ENCODE assay signal across 22 mouse cellular contexts in genomic region chr3:142725481-142725880, GRCm38 (mm10). TPM values are rescaled to one million over a fixed set of nuclear protein-coding genes. Genes with fewer than 3 reads are reported as not detected.
DNase-seq lines count a peak whose midpoint lies in the region; ATAC-seq and TF ChIP-seq lines count a peak whose summit lies in the region.
"Had no signal": no experiment of that assay in that cellular context is flagged by ENCODE, and none has a peak within 500 bp of the region (broad histone marks: within the 10 kb centered on the region; RNA-seq: fewer than 3 reads in every experiment).

No protein-coding gene starts in this region.

- WGBS in embryonic facial prominence, embryonic 15.5 days, result 70% methylated on average over 2 of the region's 2 CpGs
- 85% methylated on average over 2 of the region's 2 CpGs for WGBS in embryonic facial prominence, embryonic 10.5 days
- 62% methylated on average over 2 of the region's 2 CpGs for WGBS in kidney, embryonic 14.5 days
- WGBS in neural tube, embryonic 14.5 days, result 74% methylated on average over 2 of the region's 2 CpGs
- WGBS in neural tube, embryonic 15.5 days, result 61% methylated on average over 2 of the region's 2 CpGs
- 77% methylated on average over 2 of the region's 2 CpGs for WGBS in forebrain, embryonic 13.5 days

- H3K4me2 ChIP-seq in embryonic facial prominence, embryonic 15.5 days (replicated peaks), result no peak overlapping the region
- H3K4me2 ChIP-seq in kidney, embryonic 14.5 days (replicated peaks; ENCODE audit: low read depth, low read length), result no peak overlapping the region
- no peak overlapping the region for H3K4me2 ChIP-seq in neural tube, embryonic 14.5 days (ENCODE audit: low read depth, low read length)
- no peak overlapping the region for H3K4me2 ChIP-seq in neural tube, embryonic 15.5 days
- H3K4me2 ChIP-seq in myocyte (ENCODE audit: low read depth), result no peak overlapping the region
- H3K4me2 ChIP-seq in forebrain, embryonic 13.5 days, result no peak overlapping the region
- H3K4me2 ChIP-seq: liver, embryonic 13.5 days; midbrain, embryonic 12.5 days had no signal

- H3K4me3 ChIP-seq in embryonic facial prominence, embryonic 15.5 days (replicated peaks), result no peak overlapping the region
- no peak overlapping the region for H3K4me3 ChIP-seq in embryonic facial prominence, embryonic 10.5 days
- no peak overlapping the region for H3K4me3 ChIP-seq in kidney, embryonic 14.5 days (ENCODE audit: low read length)
- H3K4me3 ChIP-seq in neural tube, embryonic 14.5 days (ENCODE audit: low read depth, low read length), result no peak overlapping the region
- no peak overlapping the region for H3K4me3 ChIP-seq in neural tube, embryonic 15.5 days (replicated peaks)
- no peak overlapping the region for H3K4me3 ChIP-seq in myocyte
- no peak overlapping the region for H3K4me3 ChIP-seq in forebrain, embryonic 13.5 days
- H3K4me3 ChIP-seq: gastrocnemius, adult 2 months; heart, embryonic 10.5 days; liver, embryonic 13.5 days; midbrain, embryonic 12.5 days had no signal

- no peak for TF ChIP-seq POLR2A in myocyte (IDR thresholded peaks at IDR 0.05; ENCODE audit: insufficient read length, low read depth)

- no peaks in the 10 kb centered on the region for H3K79me2 ChIP-seq in myocyte (ENCODE audit: control insufficient read depth, insufficient read depth)

- ATAC-seq in embryonic facial prominence, embryonic 15.5 days (ENCODE audit: insufficient number of reproducible peaks, low FRiP score, low TSS enrichment, low read depth), result 0 out of 2 replicates have a peak, but pooled peaks have one; percentile 43
- ATAC-seq in kidney, embryonic 14.5 days (ENCODE audit: low FRiP score, low TSS enrichment), result peak; percentile 52; the same call in 1 of the 2 replicates
- peak; percentile 54; the same call in 1 of the 2 replicates for ATAC-seq in neural tube, embryonic 14.5 days (ENCODE audit: low read depth)
- ATAC-seq in neural tube, embryonic 15.5 days (ENCODE audit: low FRiP score), result no peak
- no peak for ATAC-seq in forebrain, embryonic 13.5 days

- no peaks in the 10 kb centered on the region for H3K27me3 ChIP-seq in embryonic facial prominence, embryonic 15.5 days
- H3K27me3 ChIP-seq in embryonic facial prominence, embryonic 10.5 days (replicated peaks; ENCODE audit: low read depth, poor library complexity, severe bottlenecking), result no peaks in the 10 kb centered on the region
- H3K27me3 ChIP-seq in kidney, embryonic 14.5 days (ENCODE audit: control insufficient read depth, insufficient read depth, low read length), result no peaks in the 10 kb centered on the region
- H3K27me3 ChIP-seq in neural tube, embryonic 14.5 days (ENCODE audit: control insufficient read depth, insufficient read depth, low read length), result no peaks in the 10 kb centered on the region
- no peaks in the 10 kb centered on the region for H3K27me3 ChIP-seq in neural tube, embryonic 15.5 days (replicated peaks)
- H3K27me3 ChIP-seq in myocyte (ENCODE audit: control insufficient read depth, insufficient read depth, insufficient read length), result no peaks in the 10 kb centered on the region
- H3K27me3 ChIP-seq in forebrain, embryonic 13.5 days, result no peaks in the 10 kb centered on the region
- H3K27me3 ChIP-seq: liver, embryonic 13.5 days; midbrain, embryonic 12.5 days had no signal

- H3K4me1 ChIP-seq in embryonic facial prominence, embryonic 15.5 days, result no peaks in the 10 kb centered on the region
- H3K4me1 ChIP-seq in embryonic facial prominence, embryonic 10.5 days, result no peaks in the 10 kb centered on the region
- no peaks in the 10 kb centered on the region for H3K4me1 ChIP-seq in kidney, embryonic 14.5 days (ENCODE audit: control insufficient read depth, insufficient read depth, low read length)
- no peaks in the 10 kb centered on the region for H3K4me1 ChIP-seq in neural tube, embryonic 14.5 days (ENCODE audit: control insufficient read depth, insufficient read depth, low read length)
- H3K4me1 ChIP-seq in neural tube, embryonic 15.5 days, result no peaks in the 10 kb centered on the region
- no peaks in the 10 kb centered on the region for H3K4me1 ChIP-seq in forebrain, embryonic 13.5 days
- H3K4me1 ChIP-seq: heart, embryonic 10.5 days; liver, embryonic 13.5 days; midbrain, embryonic 12.5 days had no signal

- H3K9me3 ChIP-seq in embryonic facial prominence, embryonic 15.5 days (replicated peaks), result no peaks in the 10 kb centered on the region
- no peaks in the 10 kb centered on the region for H3K9me3 ChIP-seq in embryonic facial prominence, embryonic 10.5 days
- H3K9me3 ChIP-seq in kidney, embryonic 14.5 days (ENCODE audit: control insufficient read depth, low read length), result no peaks in the 10 kb centered on the region
- no peaks in the 10 kb centered on the region for H3K9me3 ChIP-seq in neural tube, embryonic 14.5 days (ENCODE audit: control insufficient read depth, low read length)
- H3K9me3 ChIP-seq in neural tube, embryonic 15.5 days (replicated peaks), result no peaks in the 10 kb centered on the region
- no peaks in the 10 kb centered on the region for H3K9me3 ChIP-seq in forebrain, embryonic 13.5 days (replicated peaks)
- H3K9me3 ChIP-seq: heart, embryonic 10.5 days; liver, embryonic 13.5 days; midbrain, embryonic 12.5 days had no signal

- DNase-seq in embryonic facial prominence, embryonic 10.5 days (ENCODE audit: low spot score), result no peak
- no peak for DNase-seq in kidney, postnatal 25 days
- DNase-seq: adrenal gland, postnatal 14 days; cerebellum, adult 8-10 months; cerebellum, postnatal 36 days; gastrocnemius, adult 2 months; kidney, adult 9 months; liver, embryonic 13.5 days; lung, adult 2 months; lung, postnatal 14 days; right cerebral cortex, postnatal 25 days; spleen, adult 18-20 months; thymus, adult 2 months; thymus, postnatal 4 days had no signal

- H3K9ac ChIP-seq in embryonic facial prominence, embryonic 15.5 days, result no peak overlapping the region
- no peak overlapping the region for H3K9ac ChIP-seq in kidney, embryonic 14.5 days (ENCODE audit: low read depth, low read length)
- H3K9ac ChIP-seq in neural tube, embryonic 14.5 days (replicated peaks; ENCODE audit: low read depth, low read length), result no peak overlapping the region
- no peak overlapping the region for H3K9ac ChIP-seq in neural tube, embryonic 15.5 days (replicated peaks)
- no peak overlapping the region for H3K9ac ChIP-seq in forebrain, embryonic 13.5 days
- H3K9ac ChIP-seq: liver, embryonic 13.5 days; midbrain, embryonic 12.5 days had no signal

- H3ac ChIP-seq in myocyte (ENCODE audit: control insufficient read depth, insufficient read length), result no peak overlapping the region

- H3K27ac ChIP-seq in embryonic facial prominence, embryonic 15.5 days (replicated peaks), result no peak overlapping the region
- no peak overlapping the region for H3K27ac ChIP-seq in embryonic facial prominence, embryonic 10.5 days (replicated peaks)
- H3K27ac ChIP-seq in kidney, embryonic 14.5 days (ENCODE audit: low read depth, low read length), result no peak overlapping the region
- H3K27ac ChIP-seq in neural tube, embryonic 14.5 days (ENCODE audit: low read depth, low read length), result no peak overlapping the region
- H3K27ac ChIP-seq in neural tube, embryonic 15.5 days (replicated peaks), result no peak overlapping the region
- no peak overlapping the region for H3K27ac ChIP-seq in forebrain, embryonic 13.5 days
- H3K27ac ChIP-seq: gastrocnemius, adult 2 months; heart, embryonic 10.5 days; liver, embryonic 13.5 days; midbrain, embryonic 12.5 days had no signal

- no peaks in the 10 kb centered on the region for H3K36me3 ChIP-seq in embryonic facial prominence, embryonic 15.5 days
- peaks cover 11% of the 10 kb centered on the region for H3K36me3 ChIP-seq in embryonic facial prominence, embryonic 10.5 days (replicated peaks)
- H3K36me3 ChIP-seq in kidney, embryonic 14.5 days (ENCODE audit: control insufficient read depth, insufficient read depth, low read length), result no peaks in the 10 kb centered on the region
- no peaks in the 10 kb centered on the region for H3K36me3 ChIP-seq in neural tube, embryonic 14.5 days (ENCODE audit: control insufficient read depth, insufficient read depth, low read length)
- H3K36me3 ChIP-seq in neural tube, embryonic 15.5 days, result no peaks in the 10 kb centered on the region
- H3K36me3 ChIP-seq in myocyte (ENCODE audit: control insufficient read depth, insufficient read depth), result no peaks in the 10 kb centered on the region
- no peaks in the 10 kb centered on the region for H3K36me3 ChIP-seq in forebrain, embryonic 13.5 days (ENCODE audit: poor library complexity, severe bottlenecking)
- H3K36me3 ChIP-seq: midbrain, embryonic 12.5 days had no signal

TF ChIP-seq in myocyte, 11 proteins besides CTCF, POLR2A, EP300 and RAD21:
- no peak for TF ChIP-seq POLR2AphosphoS2 (IDR thresholded peaks at IDR 0.05; ENCODE audit: insufficient read length, low read depth)
- peak in 2 of 3 experiments; percentile 17 to 52 for TF ChIP-seq MYOD1 (IDR thresholded peaks at IDR 0.05; ENCODE audit: control insufficient read depth in 1 of 3, insufficient read length in 2 of 3, low read depth in 2 of 3)
- TF ChIP-seq MYOG (IDR thresholded peaks at IDR 0.05; ENCODE audit: control insufficient read depth in 1 of 3, insufficient read depth in 1 of 3, insufficient read length in 2 of 3, low read depth in 2 of 3), result peak in 2 of 3 experiments; percentile 13 to 43

RNA-seq across cellular contexts. Expression of gene Kyat3, which starts 24.6 kb away (rescaled TPM):
- 14.5 and 15.0 TPM in 2 replicates for polyA plus RNA-seq in embryonic facial prominence, embryonic 15.5 days (2015; fragmentation: Nextera tagmentation; extraction: Ambion mirVana)
- polyA plus RNA-seq in embryonic facial prominence, embryonic 10.5 days (2016; fragmentation: Nextera tagmentation; extraction: Ambion mirVana), result 11.8 and 14.1 TPM in 2 replicates
- 20.9 and 24.5 TPM in 2 replicates for polyA plus RNA-seq in kidney, embryonic 14.5 days (2014; fragmentation: Nextera tagmentation; extraction: Ambion mirVana)
- polyA plus RNA-seq in neural tube, embryonic 14.5 days (2014; fragmentation: Nextera tagmentation; extraction: Ambion mirVana), result 6.3 and 7.7 TPM in 2 replicates
- polyA plus RNA-seq in neural tube, embryonic 15.5 days (2015; fragmentation: Nextera tagmentation; extraction: Ambion mirVana), result 5.3 and 8.6 TPM in 2 replicates
- 1.9 TPM for polyA plus RNA-seq in myocyte (2012; fragmentation: generic; extraction: Trizol)
- polyA plus RNA-seq in forebrain, embryonic 13.5 days (2015; fragmentation: Nextera tagmentation; extraction: Ambion mirVana), result 6.7 and 6.9 TPM in 2 replicates

RNA-seq across cellular contexts. Expression of gene Gtf2b, which starts 39.4 kb away (rescaled TPM):
- polyA plus RNA-seq in embryonic facial prominence, embryonic 15.5 days (2015; fragmentation: Nextera tagmentation; extraction: Ambion mirVana), result 79.6 and 81.5 TPM in 2 replicates
- polyA plus RNA-seq in embryonic facial prominence, embryonic 10.5 days (2016; fragmentation: Nextera tagmentation; extraction: Ambion mirVana), result 91.6 and 91.8 TPM in 2 replicates
- polyA plus RNA-seq in kidney, embryonic 14.5 days (2014; fragmentation: Nextera tagmentation; extraction: Ambion mirVana), result 81.6 and 106 TPM in 2 replicates
- 80.9 and 81.6 TPM in 2 replicates for polyA plus RNA-seq in neural tube, embryonic 14.5 days (2014; fragmentation: Nextera tagmentation; extraction: Ambion mirVana)
- polyA plus RNA-seq in neural tube, embryonic 15.5 days (2015; fragmentation: Nextera tagmentation; extraction: Ambion mirVana), result 68.9 and 69.7 TPM in 2 replicates
- polyA plus RNA-seq in myocyte (2012; fragmentation: generic; extraction: Trizol), result 21.6 TPM
- polyA plus RNA-seq in forebrain, embryonic 13.5 days (2015; fragmentation: Nextera tagmentation; extraction: Ambion mirVana), result 102 and 104 TPM in 2 replicates

Comparison
In these comparisons a context has a peak if more than half of its experiments do, and no peak if none do; other contexts are left out.
1. ATAC-seq: peak in embryonic facial prominence, embryonic 15.5 days (single experiment), kidney, embryonic 14.5 days (single experiment) and neural tube, embryonic 14.5 days (single experiment); none in neural tube, embryonic 15.5 days (single experiment) and forebrain, embryonic 13.5 days (single experiment).